Mouse (Mus musculus): Measurements from ENCODE around the gene 1700016K19Rik. TPM values are rescaled to one million over a fixed set of nuclear protein-coding genes. Genes with fewer than 3 reads are reported as not detected.
A peak's percentile ranks its signal among the peaks of the same experiment; 100 is the strongest.

The 1700016K19Rik gene
- polyA plus RNA-seq, 1 experiment from 2014 or later = 3.0 TPM

GRCm38 (mm10) chr11:76015814-76016213, 16.1 kb downstream of the 1700016K19Rik start:
- Histone ChIP-seq H3K9me3 (no peaks in the 10 kb centered on the region), H3K27ac (no peak overlapping the region), H3K4me2 (no peak overlapping the region), H3K4me3 (replicated peaks) (no peak overlapping the region), H3K36me3 (no peaks in the 10 kb centered on the region), H3K4me1 (peaks cover 8% of the 10 kb centered on the region), H3K9ac (no peak overlapping the region), H3K27me3 (replicated peaks) (no peaks in the 10 kb centered on the region)
- no peak for ATAC-seq (ENCODE audit: insufficient read depth, low FRiP score, low read depth)
- 72% methylated on average over 4 of the region's 4 CpGs for WGBS

- Histone ChIP-seq H3K4me1 (peaks cover 4% of the 10 kb centered on the region), H3K9me3 (no peaks in the 10 kb centered on the region), H3K4me2 (no peak overlapping the region), H3K27ac (no peak overlapping the region), H3K27me3 (replicated peaks) (no peaks in the 10 kb centered on the region), H3K36me3 (0 out of 2 replicates have a peak, but pooled peaks cover 4% of the 10 kb centered on the region), H3K4me3 (replicated peaks) (no peak overlapping the region), H3K9ac (no peak overlapping the region)
- 83% methylated on average over 4 of the region's 4 CpGs for WGBS
- ATAC-seq (ENCODE audit: insufficient read depth, low FRiP score, low read depth) = no peak
These were observed 20.2 kb downstream of the 1700016K19Rik start for GRCm38 (mm10) chr11:76019879-76020278.

- Histone ChIP-seq H3K4me2 (no peak overlapping the region), H3K9ac (no peak overlapping the region), H3K27ac (no peak overlapping the region), H3K9me3 (no peaks in the 10 kb centered on the region), H3K4me3 (replicated peaks) (no peak overlapping the region), H3K4me1 (peaks cover 7% of the 10 kb centered on the region; the same call in 1 of the 2 replicates), H3K27me3 (replicated peaks) (no peaks in the 10 kb centered on the region), H3K36me3 (0 out of 2 replicates have a peak, but pooled peaks cover 4% of the 10 kb centered on the region)
- no peak for ATAC-seq (ENCODE audit: insufficient read depth, low FRiP score, low read depth)
- WGBS = 52% methylated on average over 9 of the region's 9 CpGs
These were observed 21.2 kb downstream of the 1700016K19Rik start for GRCm38 (mm10) chr11:76020916-76021315.

- Histone ChIP-seq H3K9ac (no peak overlapping the region), H3K27me3 (replicated peaks) (no peaks in the 10 kb centered on the region), H3K4me1 (peaks cover 10% of the 10 kb centered on the region; the same call in 1 of the 2 replicates), H3K4me3 (replicated peaks) (no peak overlapping the region), H3K9me3 (no peaks in the 10 kb centered on the region), H3K27ac (no peak overlapping the region), H3K36me3 (0 out of 2 replicates have a peak, but pooled peaks cover 4% of the 10 kb centered on the region), H3K4me2 (peak overlapping the region; percentile 79)
- WGBS = 66% methylated on average over 7 of the region's 7 CpGs
- ATAC-seq (ENCODE audit: insufficient read depth, low FRiP score, low read depth) = no peak
These were observed 25.4 kb downstream of the 1700016K19Rik start for GRCm38 (mm10) chr11:76025080-76025583.

GRCm38 (mm10) chr11:76026527-76027138, 26.9 kb downstream of the 1700016K19Rik start:
- WGBS = 5% methylated on average over 14 of the region's 14 CpGs
- H3K9ac ChIP-seq = peak overlapping the region; percentile 70; the same call in 1 of the 2 replicates
- H3K27me3 ChIP-seq (replicated peaks) = no peaks in the 10 kb centered on the region
- ATAC-seq (ENCODE audit: insufficient read depth, low FRiP score, low read depth) = peak; percentile 28; the same call in 1 of the 2 replicates
- peaks cover 10% of the 10 kb centered on the region; the same call in 1 of the 2 replicates for H3K4me1 ChIP-seq
- no peaks in the 10 kb centered on the region for H3K9me3 ChIP-seq
- H3K4me2 ChIP-seq = peak overlapping the region; percentile 79
- 0 out of 2 replicates have a peak, but pooled peaks cover 4% of the 10 kb centered on the region for H3K36me3 ChIP-seq
- peak overlapping the region; percentile 41; the same call in 1 of the 2 replicates for H3K27ac ChIP-seq
- H3K4me3 ChIP-seq (replicated peaks) = peak overlapping the region; percentile 82

- Histone ChIP-seq H3K36me3 (no peaks in the 10 kb centered on the region), H3K27ac (peak within 1 kb of the TSS; percentile 84), H3K4me1 (peaks cover 10% of the 10 kb centered on the region; the same call in 1 of the 2 replicates), H3K4me3 (replicated peaks) (peak within 1 kb of the TSS; percentile 82), H3K9me3 (no peaks in the 10 kb centered on the region), H3K9ac (peak within 1 kb of the TSS; percentile 70), H3K4me2 (peak within 1 kb of the TSS; percentile 79), H3K27me3 (replicated peaks) (no peaks in the 10 kb centered on the region)
- under 1% methylated on average over 95 of the region's 112 CpGs for WGBS
- ATAC-seq (ENCODE audit: insufficient read depth, low FRiP score, low read depth) = peak; percentile 91
These were observed 27.7 kb downstream of the 1700016K19Rik start, which contains the start of gene Rflnb for GRCm38 (mm10) chr11:76027139-76028071. Rflnb (minus strand) TSS chr11:76027782.

- Histone ChIP-seq H3K27ac (peak overlapping the region; percentile 84), H3K27me3 (replicated peaks) (no peaks in the 10 kb centered on the region), H3K4me3 (replicated peaks) (peak overlapping the region; percentile 82), H3K36me3 (no peaks in the 10 kb centered on the region), H3K4me2 (peak overlapping the region; percentile 79), H3K4me1 (peaks cover 10% of the 10 kb centered on the region; the same call in 1 of the 2 replicates), H3K9ac (peak overlapping the region; percentile 24; the same call in 1 of the 2 replicates), H3K9me3 (no peaks in the 10 kb centered on the region)
- WGBS = 4% methylated on average over 11 of the region's 14 CpGs
- 0 out of 2 replicates have a peak, but pooled peaks have one; percentile 18 for ATAC-seq (ENCODE audit: insufficient read depth, low FRiP score, low read depth)
These were observed 28.4 kb downstream of the 1700016K19Rik start for GRCm38 (mm10) chr11:76028072-76028465.

GRCm38 (mm10) chr11:76033359-76033758, 33.6 kb downstream of the 1700016K19Rik start:
- Histone ChIP-seq H3K27me3 (replicated peaks) (no peaks in the 10 kb centered on the region), H3K9me3 (no peaks in the 10 kb centered on the region), H3K4me3 (replicated peaks) (no peak overlapping the region), H3K4me1 (no peaks in the 10 kb centered on the region), H3K27ac (no peak overlapping the region), H3K4me2 (no peak overlapping the region), H3K9ac (no peak overlapping the region), H3K36me3 (no peaks in the 10 kb centered on the region)
- WGBS = 75% methylated on average over 6 of the region's 6 CpGs
- ATAC-seq (ENCODE audit: insufficient read depth, low FRiP score, low read depth) = no peak

- H3K4me1 ChIP-seq = no peaks in the 10 kb centered on the region
- H3K9ac ChIP-seq = no peak overlapping the region
- 78% methylated on average over 4 of the region's 4 CpGs for WGBS
- no peaks in the 10 kb centered on the region for H3K36me3 ChIP-seq
- H3K27me3 ChIP-seq (replicated peaks) = no peaks in the 10 kb centered on the region
- no peak overlapping the region for H3K27ac ChIP-seq
- no peak overlapping the region for H3K4me2 ChIP-seq
- no peak overlapping the region for H3K4me3 ChIP-seq (replicated peaks)
- H3K9me3 ChIP-seq = no peaks in the 10 kb centered on the region
- ATAC-seq (ENCODE audit: insufficient read depth, low FRiP score, low read depth) = no peak
These were observed 34.1 kb downstream of the 1700016K19Rik start for GRCm38 (mm10) chr11:76033836-76034235.

GRCm38 (mm10) chr11:76035182-76035581, 35.5 kb downstream of the 1700016K19Rik start:
- no peak overlapping the region for H3K9ac ChIP-seq
- H3K4me1 ChIP-seq = no peaks in the 10 kb centered on the region
- H3K27me3 ChIP-seq (replicated peaks) = no peaks in the 10 kb centered on the region
- no peak for ATAC-seq (ENCODE audit: insufficient read depth, low FRiP score, low read depth)
- H3K4me2 ChIP-seq = no peak overlapping the region
- no peak overlapping the region for H3K4me3 ChIP-seq (replicated peaks)
- H3K9me3 ChIP-seq = no peaks in the 10 kb centered on the region
- H3K36me3 ChIP-seq = no peaks in the 10 kb centered on the region
- 87% methylated on average over 8 of the region's 8 CpGs for WGBS
- no peak overlapping the region for H3K27ac ChIP-seq

GRCm38 (mm10) chr11:76037581-76038294, 38.0 kb downstream of the 1700016K19Rik start:
- WGBS = 41% methylated on average over 6 of the region's 6 CpGs
- no peak overlapping the region for H3K9ac ChIP-seq
- no peak overlapping the region for H3K27ac ChIP-seq
- no peaks in the 10 kb centered on the region for H3K9me3 ChIP-seq
- no peak overlapping the region for H3K4me2 ChIP-seq
- no peak for ATAC-seq (ENCODE audit: insufficient read depth, low FRiP score, low read depth)
- H3K27me3 ChIP-seq (replicated peaks) = no peaks in the 10 kb centered on the region
- no peaks in the 10 kb centered on the region for H3K4me1 ChIP-seq
- H3K36me3 ChIP-seq = no peaks in the 10 kb centered on the region
- H3K4me3 ChIP-seq (replicated peaks) = no peak overlapping the region
